Mouse (Mus musculus) erythroblast, adult 5-6 weeks (primary cell): ENCODE data around the gene Hook2. TPM values are rescaled to one million over a fixed set of nuclear protein-coding genes. Genes with fewer than 3 reads are reported as not detected.
A peak's percentile ranks its signal among the peaks of the same experiment; 100 is the strongest.

Experiments
- ATAC-seq: replicated peaks from 2 replicates; pipeline ENCODE4 v1.8.0; 2016; ENCODE audit warnings: moderate number of reproducible peaks, mild to moderate bottlenecking, moderate TSS enrichment, inconsistent platforms; ENCODE audit not compliant: poor library complexity, low FRiP score, severe bottlenecking
- total RNA-seq, 2 experiments: library from RNA; stranded (forward) in 1 of 2; stranded (reverse) in 1 of 2; fragments of 150-400 nt in 1 of 2; fragments of 200-764, 138-1000 nt in 1 of 2; gene quantifications; 2 replicates each; pipeline versions ENCODE4 v1.2.3 to v1.2.4; 2015 to 2017; ENCODE audit warnings: low replicate concordance in 2 of 2

Hook2 gene
- total RNA-seq (2015; ENCODE audit: low replicate concordance) (1.9 and 5.0 TPM in 2 replicates), total RNA-seq (2017; ENCODE audit: low replicate concordance) (1.6 and 6.1 TPM in 2 replicates)

GRCm38 (mm10) chr8:84990349-84990748, at the start of gene Hook2:
Gene Hook2 (plus strand): TSS chr8:84990603.
- ATAC-seq: peak; percentile 80

GRCm38 (mm10) chr8:84943699-84944098, 46.7 kb upstream of the Hook2 start:
- ATAC-seq: no peak

DNA sequence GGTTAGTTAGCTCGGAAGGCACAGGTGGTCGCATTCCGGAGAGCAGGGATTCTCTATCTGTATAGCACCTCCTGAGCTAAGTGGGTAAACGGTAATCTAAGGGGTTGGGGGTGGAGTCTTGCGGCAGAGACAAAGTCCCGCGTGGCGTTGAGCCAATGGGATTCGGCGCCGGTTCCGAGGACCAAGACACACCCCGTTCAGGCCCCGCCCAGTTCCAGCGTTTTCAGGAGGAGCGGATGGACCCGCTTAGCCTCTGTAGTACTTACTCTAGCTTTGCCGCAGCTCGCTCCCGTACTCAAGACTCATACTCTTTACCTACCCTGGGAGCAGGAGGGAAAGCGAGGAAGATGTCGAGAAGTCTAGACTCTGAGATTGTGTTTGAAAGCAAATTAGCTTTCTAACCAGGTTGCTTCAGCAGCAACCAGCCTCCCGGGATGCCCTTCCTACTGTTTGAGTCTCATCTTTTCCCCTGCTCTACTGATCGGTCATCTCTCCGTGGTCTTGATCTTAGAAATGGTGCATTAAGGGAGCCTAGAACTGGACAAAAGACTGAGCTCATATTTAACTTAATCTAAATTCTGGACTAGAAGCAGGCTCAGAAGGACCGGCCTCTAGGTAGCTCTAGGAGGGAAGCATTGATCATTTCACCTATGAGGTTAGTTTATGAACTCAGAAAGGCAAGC, 45.8 kb upstream of the Hook2 start:
- peak; percentile 82 for ATAC-seq

GRCm38 (mm10) chr8:84945235-84945632, 45.2 kb upstream of the Hook2 start:
- no peak for ATAC-seq

DNA sequence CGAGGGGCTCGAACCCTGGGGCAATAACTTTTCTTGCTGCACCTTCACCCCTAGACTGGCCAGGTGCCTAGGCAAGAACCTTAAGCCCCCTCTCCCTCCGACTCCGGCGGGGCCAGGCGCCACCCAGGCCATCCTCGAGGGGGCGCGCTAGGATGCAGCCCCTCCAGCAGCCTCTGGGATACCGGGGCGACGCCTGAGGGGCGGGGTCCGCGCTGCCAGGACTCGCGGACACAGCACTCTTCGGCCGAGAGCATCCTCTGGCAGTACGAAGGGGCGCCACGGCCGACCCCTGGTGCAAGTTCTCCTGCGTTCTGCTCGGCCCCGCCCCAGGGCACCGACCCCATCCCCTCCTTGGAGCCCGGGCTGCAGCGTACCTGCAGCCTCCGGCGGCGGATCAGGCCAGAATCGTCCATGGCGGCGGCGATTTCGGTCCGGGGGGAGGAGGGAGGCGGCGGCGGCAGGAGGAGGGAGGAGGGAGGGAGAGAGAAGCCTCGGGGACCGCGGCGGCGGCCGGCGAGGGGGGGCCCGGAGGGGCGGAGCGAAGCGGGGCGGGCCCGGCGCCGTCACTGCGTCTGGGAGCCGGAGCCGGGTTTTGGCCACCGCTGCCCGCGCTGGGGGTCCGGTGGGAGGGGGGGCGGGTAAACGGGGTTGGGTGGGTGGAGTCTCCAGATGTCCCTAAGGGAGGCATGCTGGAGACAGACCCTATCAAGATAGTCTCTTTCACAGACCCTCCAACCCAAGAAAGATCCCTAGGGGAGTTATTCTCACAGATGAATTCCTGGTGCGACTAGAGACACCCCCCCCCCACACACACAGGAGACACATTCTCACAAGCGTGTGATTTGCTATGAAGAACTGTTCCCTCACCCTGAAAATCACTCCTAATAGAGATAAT, 44.5 kb upstream of the Hook2 start:
- no peak for ATAC-seq

- 0 out of 2 replicates have a peak, but pooled peaks have one; percentile 18 for ATAC-seq
Observed at GRCm38 (mm10) chr8:84946528-84947240, 43.7 kb upstream of the Hook2 start, which contains the start of gene Rtbdn. Gene Rtbdn (plus strand): TSS chr8:84946991.

GRCm38 (mm10) chr8:84947241-84947545, 43.2 kb upstream of the Hook2 start:
- no peak for ATAC-seq

- ATAC-seq: no peak
Observed at GRCm38 (mm10) chr8:84949753-84950152, 40.6 kb upstream of the Hook2 start.

DNA sequence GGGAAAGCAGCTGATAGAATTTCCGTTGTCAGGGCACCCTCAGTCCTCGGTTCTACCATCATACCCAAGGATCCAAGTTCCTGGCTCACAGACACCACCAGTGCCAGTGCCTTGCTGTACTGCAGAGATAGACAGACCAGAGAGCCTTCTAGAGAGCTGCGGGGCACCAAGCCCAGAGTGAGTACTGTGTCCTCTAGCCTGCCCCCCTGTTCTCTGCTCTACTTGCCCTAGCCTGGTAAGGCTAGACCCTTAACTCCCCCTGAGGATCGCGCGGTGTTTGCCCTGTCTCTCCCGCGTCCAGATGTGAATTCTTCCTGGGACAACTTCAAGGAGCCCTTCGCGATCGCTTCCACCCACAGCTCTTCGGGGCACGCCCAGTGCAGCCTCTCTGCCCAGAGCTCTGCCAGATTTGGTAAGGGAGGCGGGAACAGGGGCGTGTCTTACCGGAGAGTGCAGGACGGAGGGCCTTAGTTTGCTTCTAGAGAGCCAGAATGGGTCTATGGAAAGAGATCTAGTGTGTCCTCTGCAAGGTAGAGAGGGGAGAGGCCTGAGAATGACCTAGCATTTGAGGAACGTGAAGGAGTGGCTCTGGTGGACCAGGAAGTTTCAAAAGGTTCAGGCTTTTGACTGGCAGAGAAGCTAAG, 37.7 kb upstream of the Hook2 start:
- ATAC-seq: peak; percentile 86

DNA sequence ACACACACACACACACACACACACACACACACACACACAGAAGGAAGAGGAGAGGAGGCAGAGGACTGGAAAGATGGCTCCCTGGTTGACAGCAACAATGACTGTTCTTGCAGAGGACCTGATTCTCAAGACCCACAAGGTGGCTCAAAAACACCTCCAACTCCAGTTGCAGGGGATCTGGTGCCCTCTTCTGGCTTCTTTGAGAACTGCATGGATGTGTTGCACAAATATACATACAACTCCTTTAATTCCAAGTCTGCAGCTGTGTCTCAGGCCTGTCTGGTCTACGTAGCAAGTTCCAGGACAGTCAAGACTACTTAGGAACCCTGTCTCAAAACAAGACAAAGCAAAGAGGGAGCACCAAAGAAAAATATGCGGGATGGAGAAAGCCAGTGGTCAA, 33.6 kb upstream of the Hook2 start:
- peak; percentile 70 for ATAC-seq

DNA sequence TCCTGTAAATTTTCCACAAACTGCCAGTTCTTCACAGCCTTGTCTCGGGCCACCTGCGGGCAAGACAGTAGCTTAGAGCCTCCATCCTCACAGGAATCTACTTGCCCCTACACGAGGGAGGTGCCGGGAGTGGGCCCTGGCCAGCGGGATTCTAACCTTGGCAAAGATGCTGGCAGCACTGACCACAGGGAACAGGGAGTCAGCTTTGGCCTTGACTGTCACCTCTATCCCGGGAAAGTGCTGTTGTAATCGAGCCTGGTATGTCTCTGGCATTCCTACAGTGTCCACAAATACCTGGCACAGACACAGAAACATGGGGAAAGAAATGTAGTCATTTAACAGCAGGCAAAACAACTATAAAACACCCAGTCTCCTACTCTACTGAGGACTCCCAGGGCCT, 30.6 kb upstream of the Hook2 start:
- ATAC-seq: no peak

DNA sequence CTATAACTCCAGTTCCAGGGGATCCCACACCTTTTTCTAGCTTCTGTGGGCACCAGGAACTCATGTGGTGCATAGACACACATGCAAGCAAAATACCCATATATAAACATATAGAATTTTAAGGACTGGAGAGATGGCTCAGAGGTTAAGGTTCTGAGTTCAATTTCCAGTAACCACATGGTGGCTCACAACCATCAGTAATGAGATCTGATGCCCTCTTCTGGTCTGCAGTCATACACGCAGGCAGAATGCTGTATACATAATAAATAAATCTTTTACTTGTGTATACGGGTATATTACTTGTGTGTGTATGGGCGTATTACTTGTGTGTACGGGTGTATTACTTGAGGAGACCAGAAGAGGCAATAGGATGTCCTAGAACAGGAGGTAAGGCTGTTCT, 26.5 kb upstream of the Hook2 start:
- no peak for ATAC-seq

DNA sequence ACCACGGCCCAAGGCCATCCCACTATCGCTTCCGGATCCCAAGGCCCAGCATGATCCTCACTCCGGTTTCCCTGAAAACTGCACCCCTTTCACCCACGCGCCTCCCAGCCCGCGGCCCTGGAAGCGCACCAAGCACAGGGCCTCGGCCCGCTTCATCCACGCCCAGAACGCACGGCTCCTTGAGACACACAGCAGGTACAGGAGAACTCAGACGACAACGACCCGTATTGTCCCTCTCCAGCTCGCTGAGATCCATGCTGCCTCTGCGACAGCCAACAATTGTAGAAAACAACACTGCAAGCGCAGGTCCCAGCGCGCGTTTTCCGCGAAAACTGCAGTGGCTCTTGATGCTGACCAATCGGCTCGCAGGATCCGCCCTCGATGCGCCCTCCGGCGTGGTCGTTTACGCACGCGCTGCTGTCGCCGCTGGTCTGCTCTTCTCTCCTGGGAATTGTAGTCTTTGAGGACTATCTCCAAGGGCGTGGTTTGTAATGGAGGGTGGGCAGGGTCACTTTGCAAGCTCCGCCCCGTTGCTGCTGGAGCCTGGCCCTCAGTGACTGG, 24.6 kb upstream of the Hook2 start:
- peak; percentile 76 for ATAC-seq

- ATAC-seq: no peak
Observed at GRCm38 (mm10) chr8:84966603-84967002, 23.8 kb upstream of the Hook2 start.

- ATAC-seq: no peak
Observed at GRCm38 (mm10) chr8:84967532-84968304, 22.7 kb upstream of the Hook2 start.

- no peak for ATAC-seq
Observed at GRCm38 (mm10) chr8:84968650-84969049, 21.8 kb upstream of the Hook2 start.

GRCm38 (mm10) chr8:84969241-84970134, 20.9 kb upstream of the Hook2 start, which contains the start of the genes Gm49661, Prdx2 and Rnaseh2a:
Gene Gm49661 (minus strand): TSS chr8:84969433.
Gene Prdx2 (plus strand): TSS chr8:84969587.
Gene Rnaseh2a (minus strand): TSS chr8:84969767.
- peak; percentile 51 for ATAC-seq
